Mouse (Mus musculus) neural tube, embryonic 14.5 days (tissue): ENCODE data around the gene Klhdc7a. TPM values are rescaled to one million over a fixed set of nuclear protein-coding genes. Genes with fewer than 3 reads are reported as not detected.
A peak's percentile ranks its signal among the peaks of the same experiment; 100 is the strongest.

Experiments used
- ATAC-seq: fragments of 200-750 bp; cut with Nextera tagmentation; 2 replicates; pipeline ENCODE4 v1.8.0; 2017; ENCODE audit warnings: low read depth, mild to moderate bottlenecking, moderate TSS enrichment, moderate library complexity
- H3K27ac ChIP-seq: fragments of 300-500 bp; sonication (generic); 2 replicates; pipeline ENCODE4 v1.5.1; 2014; ENCODE audit warnings: low read depth, mild to moderate bottlenecking, control low read depth, low read length, moderate library complexity, mixed read lengths
- H3K27me3 ChIP-seq: fragments of 300-500 bp; sonication (generic); 2 replicates; pipeline ENCODE4 v1.6.1; 2014; ENCODE audit warnings: low read length; ENCODE audit not compliant: control insufficient read depth, insufficient read depth
- H3K36me3 ChIP-seq: fragments of 300-500 bp; sonication (generic); 2 replicates; pipeline ENCODE4 v1.6.1; 2014; ENCODE audit warnings: low read length, mixed read lengths; ENCODE audit not compliant: control insufficient read depth, insufficient read depth
- H3K4me1 ChIP-seq: fragments of 300-500 bp; sonication (generic); 2 replicates; pipeline ENCODE4 v1.6.1; 2014; ENCODE audit warnings: low read length; ENCODE audit not compliant: control insufficient read depth, insufficient read depth
- H3K4me2 ChIP-seq: fragments of 300-500 bp; sonication (generic); 2 replicates; pipeline ENCODE4 v1.6.1; 2014; ENCODE audit warnings: mild to moderate bottlenecking, low read depth, low read length, control low read depth
- H3K4me3 ChIP-seq: fragments of 300-500 bp; sonication (generic); 2 replicates; pipeline ENCODE4 v1.5.1; 2014; ENCODE audit warnings: low read depth, low read length, control low read depth, mixed read lengths
- H3K9ac ChIP-seq: fragments of 300-500 bp; sonication (generic); replicated peaks from 2 replicates; pipeline ENCODE4 v1.6.1; 2014; ENCODE audit warnings: low read depth, mild to moderate bottlenecking, control low read depth, low read length, mixed read lengths
- H3K9me3 ChIP-seq: fragments of 300-500 bp; sonication (generic); 2 replicates; pipeline ENCODE4 v1.6.1; 2016; ENCODE audit warnings: low read length; ENCODE audit not compliant: control insufficient read depth
- WGBS: fragments of 180-500 bp; shearing (Covaris S2); extraction: QIAGEN DNeasy Blood & Tissue Kit; methylation state at CpG from one replicate; pipeline ENCODE4 v1.1.7; 2014; 5-methylcytosine and 5-hydroxymethylcytosine counted together
- microRNA counts: library from miRNA; unstranded; fragments of <30 nt; microRNA quantifications from one replicate; lab custom pipeline; 2016
- microRNA-seq: library from miRNA; unstranded; fragments of <30 nt; microRNA quantifications from one replicate; pipeline ENCODE4, GENCODE M21; 2016
- polyA plus RNA-seq: library from polyadenylated mRNA; unstranded; fragments of >200 nt; fragmentation: Nextera tagmentation; extraction: Ambion mirVana; gene quantifications from 2 replicates; pipeline ENCODE4 v1.2.1, GENCODE M21; 2014

Klhdc7a gene
- polyA plus RNA-seq, 1 experiment from 2014 or later = 0.03 TPM

DNA sequence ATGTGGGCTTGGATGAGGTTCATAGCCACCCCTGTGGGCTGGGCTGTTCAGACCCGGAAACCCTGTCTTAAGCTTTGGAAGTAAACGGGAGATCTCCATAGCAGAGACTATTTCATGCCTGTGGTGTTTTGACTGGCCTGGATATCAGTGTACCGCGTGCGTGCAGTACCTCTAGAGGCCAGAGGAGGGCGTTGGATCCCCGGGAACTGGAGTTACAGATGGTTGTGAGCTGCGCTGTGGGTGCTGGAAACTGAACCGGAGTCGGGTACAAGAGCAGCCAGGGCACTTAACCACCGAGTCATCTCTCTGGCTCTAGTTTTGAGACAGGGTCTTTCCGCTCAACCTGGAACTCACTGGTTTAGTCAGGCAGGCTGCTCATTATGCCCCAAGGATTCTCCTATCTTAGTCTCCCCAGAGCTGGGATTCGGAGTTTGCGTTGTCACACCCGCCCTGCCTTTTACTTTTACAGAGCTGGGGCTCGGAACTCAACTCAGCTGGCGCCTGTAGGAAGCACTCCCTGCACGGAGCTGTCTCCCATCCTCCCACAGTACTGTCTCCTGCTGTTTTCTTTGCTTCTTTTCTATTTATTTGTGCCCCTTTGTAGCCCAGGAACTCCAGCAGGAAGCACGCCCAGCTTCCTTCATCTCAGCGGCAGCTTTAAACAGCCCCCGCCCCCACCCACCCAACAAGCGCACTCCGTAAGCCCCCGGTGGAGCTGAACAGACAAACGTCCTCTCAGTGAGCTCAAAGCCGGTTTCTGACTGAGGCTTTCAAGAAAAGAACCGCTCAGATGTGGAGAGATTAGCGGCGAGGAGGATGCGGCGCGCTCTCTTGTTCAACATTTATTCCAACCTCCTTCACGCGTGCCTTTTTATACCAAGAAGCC, 42.3 kb downstream of the Klhdc7a start:
- peak overlapping the region; percentile 17 for H3K4me3 ChIP-seq
- peak overlapping the region; percentile 51 for H3K4me2 ChIP-seq
- peaks cover 8% of the 10 kb centered on the region; the same call in 1 of the 2 replicates for H3K4me1 ChIP-seq
- no peak overlapping the region; the same call in 1 of the 2 replicates for H3K9ac ChIP-seq
- ATAC-seq = peak; percentile 38; the same call in 1 of the 2 replicates
- H3K9me3 ChIP-seq = no peaks in the 10 kb centered on the region
- H3K27me3 ChIP-seq = no peaks in the 10 kb centered on the region; the same call in 1 of the 2 replicates
- H3K36me3 ChIP-seq = no peaks in the 10 kb centered on the region
- 16% methylated on average over 34 of the region's 34 CpGs for WGBS
- peak overlapping the region; percentile 71 for H3K27ac ChIP-seq

GRCm38 (mm10) chr4:139916731-139917130, 51.1 kb downstream of the Klhdc7a start:
- no peaks in the 10 kb centered on the region for H3K36me3 ChIP-seq
- no peak for ATAC-seq
- no peak overlapping the region for H3K4me2 ChIP-seq
- H3K4me3 ChIP-seq = no peak overlapping the region
- H3K4me1 ChIP-seq = no peaks in the 10 kb centered on the region
- no peak overlapping the region; the same call in 1 of the 2 replicates for H3K27ac ChIP-seq
- 73% methylated on average over 7 of the region's 7 CpGs for WGBS
- H3K9me3 ChIP-seq = no peaks in the 10 kb centered on the region
- H3K27me3 ChIP-seq = no peaks in the 10 kb centered on the region
- H3K9ac ChIP-seq = no peak overlapping the region

MicroRNA genes within 50 kb of the gene (microRNA counts, 519-probe panel; counts per million panel counts)
- not detected for microRNA mmu-miR-2139 (lab: Ali Mortazavi, UCI)

Small RNAs within 50 kb of the gene (microRNA-seq; reads per million reads assigned to microRNA genes)
- not detected for gene Mir2139

Other genes starting within 250 kb of the Klhdc7a start
- gene Pax7, start 134.5 kb downstream of the Klhdc7a start, polyA plus RNA-seq = 0.19 and 0.27 TPM in 2 replicates